Mouse (Mus musculus) spleen, postnatal 0 days (tissue): ENCODE data around the gene Gm9964. TPM values are rescaled to one million over a fixed set of nuclear protein-coding genes. Genes with fewer than 3 reads are reported as not detected.

Source experiments
- polyA plus RNA-seq: library from polyadenylated mRNA; unstranded; fragments of >200 nt; fragmentation: Nextera tagmentation; extraction: Ambion mirVana; gene quantifications from 2 replicates; pipeline ENCODE4 v1.2.1, GENCODE M21; 2015

Gm9964 gene
- polyA plus RNA-seq = not detected in 2 replicates

GRCm38 (mm10) chr11:79296856-79297491 lies at the start of gene Gm9964:
Gm9964 (minus strand) TSS chr11:79296906.

GRCm38 (mm10) chr11:79339234-79339807 lies 42.6 kb upstream of the Gm9964 start, which contains the start of gene Nf1:
Nf1 (plus strand) TSS chr11:79339693.

DNA sequence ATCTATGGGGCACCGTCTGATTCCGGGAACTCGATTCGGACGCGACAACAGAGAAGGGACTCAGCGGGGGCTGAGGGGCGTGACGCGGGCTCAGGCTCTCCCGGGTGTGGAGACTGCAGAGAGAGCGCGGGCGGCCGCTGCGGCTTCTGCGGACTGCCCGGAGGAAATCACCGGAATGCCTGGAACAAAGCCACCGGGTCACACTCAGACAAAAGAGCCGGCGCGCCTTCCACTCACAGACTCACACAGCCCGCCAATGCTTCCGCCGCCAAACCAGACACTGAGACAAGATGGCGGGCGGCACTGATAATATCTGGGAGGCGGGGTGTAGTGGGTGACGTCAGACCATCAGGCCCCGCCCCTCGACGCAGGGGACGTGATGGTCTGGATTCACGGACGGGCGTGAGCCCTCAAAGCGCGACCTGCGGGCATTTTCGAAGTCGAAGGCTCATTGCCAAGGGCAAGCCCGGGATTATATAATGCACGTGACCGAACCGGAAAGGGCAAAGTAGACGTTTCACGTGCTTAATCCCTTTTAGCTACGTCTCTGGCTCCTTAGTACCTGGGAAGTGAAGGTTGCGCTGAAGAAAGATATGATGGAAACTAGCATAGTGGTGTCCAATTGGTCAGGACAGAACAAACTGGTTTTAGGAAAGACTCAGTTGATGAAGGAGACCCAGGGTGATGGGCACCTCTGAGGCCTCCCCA lies 42.2 kb downstream of the Gm9964 start, which contains the start of gene Wsb1:
Wsb1 (minus strand) TSS at position 281 of the 708 bp plus-strand sequence.

Other genes starting within 250 kb of the Gm9964 start
- gene Ksr1, start 150.5 kb downstream of the Gm9964 start, polyA plus RNA-seq = 2.5 and 2.8 TPM in 2 replicates
- gene Wsb1, start 42.2 kb downstream of the Gm9964 start, polyA plus RNA-seq = 65.1 and 80.9 TPM in 2 replicates
- 4.6 and 5.2 TPM in 2 replicates for gene Nf1, start 42.8 kb upstream of the Gm9964 start, polyA plus RNA-seq
- gene Omg, start 207.2 kb upstream of the Gm9964 start, polyA plus RNA-seq = 0.12 and 0.22 TPM in 2 replicates
- 15.7 and 21.1 TPM in 2 replicates for gene Evi2b, start 226.9 kb upstream of the Gm9964 start, polyA plus RNA-seq
- 2.8 and 3.7 TPM in 2 replicates for gene Evi2, start 233.7 kb upstream of the Gm9964 start, polyA plus RNA-seq
- gene Evi2a, start 233.7 kb upstream of the Gm9964 start, polyA plus RNA-seq = 14.7 and 19.4 TPM in 2 replicates